In the genomic region with DNA sequence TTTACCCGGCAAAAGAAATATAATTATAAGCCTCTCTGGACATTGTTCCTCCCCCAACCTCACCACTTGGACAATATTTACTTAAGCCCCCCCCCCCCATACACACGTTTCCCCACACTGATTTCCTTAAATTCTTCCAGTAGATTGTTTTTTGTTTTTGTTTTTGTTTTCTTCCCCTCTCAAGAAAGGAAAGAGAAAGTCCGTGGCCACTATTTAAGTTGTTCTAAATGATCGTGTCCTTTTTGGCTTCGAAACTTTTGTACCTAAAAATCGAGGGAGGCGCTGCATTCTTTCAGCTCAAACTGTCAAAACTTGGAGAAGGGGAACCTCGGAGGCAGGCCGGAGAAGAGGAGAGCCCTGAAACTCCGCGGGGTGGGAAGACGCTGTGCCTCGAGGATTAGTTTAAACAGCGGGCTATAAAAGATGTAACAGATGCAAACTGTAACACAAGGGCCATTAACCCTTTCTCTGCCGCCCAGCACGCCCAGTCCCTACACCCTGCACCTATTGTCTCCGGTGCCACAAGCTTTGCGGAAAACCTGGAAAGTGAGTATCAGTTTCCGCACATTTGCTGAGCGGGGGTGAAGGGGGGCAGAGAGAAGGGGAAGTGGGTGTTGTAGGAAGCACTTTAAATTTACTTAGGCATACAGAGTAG, we compare ENCODE assay signal across 8 mouse cellular contexts. TPM values are rescaled to one million over a fixed set of nuclear protein-coding genes. Genes with fewer than 3 reads are reported as not detected.
DNase-seq lines count a peak whose midpoint lies in the region; ATAC-seq and TF ChIP-seq lines count a peak whose summit lies in the region.

No protein-coding gene starts in this region.

- WGBS in embryonic facial prominence, embryonic 10.5 days = under 1% methylated on average over 20 of the region's 20 CpGs
- under 1% methylated on average over 20 of the region's 20 CpGs for WGBS in heart, embryonic 13.5 days
- 0% methylated on average over 20 of the region's 20 CpGs for WGBS in kidney, embryonic 16.5 days
- WGBS in macrophage (ENCODE audit: missing documents) = 2% methylated on average over 20 of the region's 20 CpGs
- under 1% methylated on average over 20 of the region's 20 CpGs for WGBS in spleen, adult 2 months

- peaks cover 36% of the 10 kb centered on the region for H3K27me3 ChIP-seq in embryonic facial prominence, embryonic 10.5 days (replicated peaks; ENCODE audit: low read depth, poor library complexity, severe bottlenecking)
- H3K27me3 ChIP-seq in heart, embryonic 13.5 days (replicated peaks) = no peaks in the 10 kb centered on the region
- peaks cover 3% of the 10 kb centered on the region; the same call in 1 of the 2 replicates for H3K27me3 ChIP-seq in kidney, embryonic 16.5 days (ENCODE audit: insufficient read depth, low read length)
- H3K27me3 ChIP-seq in spleen, adult 2 months (ENCODE audit: control insufficient read depth, insufficient read depth, low read length) = no peaks in the 10 kb centered on the region

- peak overlapping the region; percentile 99 for H3K27ac ChIP-seq in embryonic facial prominence, embryonic 10.5 days (replicated peaks)
- peak overlapping the region; percentile 98 for H3K27ac ChIP-seq in heart, embryonic 13.5 days (replicated peaks)
- H3K27ac ChIP-seq in kidney, embryonic 16.5 days (ENCODE audit: low read length) = peak overlapping the region; percentile 97
- peak overlapping the region; percentile 98 for H3K27ac ChIP-seq in macrophage
- H3K27ac ChIP-seq in spleen, adult 2 months (ENCODE audit: insufficient read depth, low read length) = peak overlapping the region; percentile 94

- no peak for TF ChIP-seq CTCF in spleen, adult 2 months (IDR thresholded peaks at IDR 0.05; ENCODE audit: extremely low read depth, insufficient read depth, insufficient read length, insufficient replicate concordance)

- no peaks in the 10 kb centered on the region for H3K9me3 ChIP-seq in embryonic facial prominence, embryonic 10.5 days
- H3K9me3 ChIP-seq in heart, embryonic 13.5 days = no peaks in the 10 kb centered on the region
- H3K9me3 ChIP-seq in kidney, embryonic 16.5 days (ENCODE audit: low read length) = no peaks in the 10 kb centered on the region

- peaks cover 85% of the 10 kb centered on the region for H3K79me2 ChIP-seq in macrophage (ENCODE audit: inconsistent target)

- H3K4me3 ChIP-seq in embryonic facial prominence, embryonic 10.5 days = peak overlapping the region; percentile 96
- peak overlapping the region; percentile 93 for H3K4me3 ChIP-seq in heart, embryonic 13.5 days
- peak overlapping the region; percentile 81 for H3K4me3 ChIP-seq in kidney, embryonic 16.5 days (ENCODE audit: low read length)
- peak overlapping the region; percentile 69 for H3K4me3 ChIP-seq in macrophage (ENCODE audit: inconsistent target)
- H3K4me3 ChIP-seq in spleen, adult 2 months (ENCODE audit: extremely low read depth, insufficient read depth, insufficient read length) = peak overlapping the region; percentile 89

- H3K4me2 ChIP-seq in heart, embryonic 13.5 days = peak overlapping the region; percentile 81
- H3K4me2 ChIP-seq in kidney, embryonic 16.5 days (replicated peaks; ENCODE audit: low read depth, low read length) = peak overlapping the region; percentile 70

- peak; percentile 26 for DNase-seq in urinary bladder, postnatal 25 days (ENCODE audit: low spot score)
- DNase-seq in urinary bladder, postnatal 10 days (ENCODE audit: low spot score) = no peak
- peak; percentile 75 for DNase-seq in embryonic facial prominence, embryonic 10.5 days (ENCODE audit: low spot score)
- DNase-seq in spleen, adult 2 months (ENCODE audit: low read depth in 1 of 2, low spot score in 2 of 2) = peak in 1 of 2 experiments; percentile 33
- no peak for DNase-seq in urinary bladder, adult 18-20 months (ENCODE audit: low spot score in 2 of 2)

- H3K9ac ChIP-seq in heart, embryonic 13.5 days = peak overlapping the region; percentile 100
- peak overlapping the region; percentile 96 for H3K9ac ChIP-seq in kidney, embryonic 16.5 days (replicated peaks; ENCODE audit: low read length)

- H3K4me1 ChIP-seq in embryonic facial prominence, embryonic 10.5 days = peaks cover 75% of the 10 kb centered on the region
- H3K4me1 ChIP-seq in heart, embryonic 13.5 days = peaks cover 47% of the 10 kb centered on the region
- H3K4me1 ChIP-seq in kidney, embryonic 16.5 days (ENCODE audit: insufficient read depth, low read length) = peaks cover 23% of the 10 kb centered on the region
- H3K4me1 ChIP-seq in spleen, adult 2 months (ENCODE audit: control insufficient read depth, insufficient read depth, insufficient read length) = 0 out of 2 replicates have a peak, but pooled peaks cover 2% of the 10 kb centered on the region

- no peak for ATAC-seq in heart, embryonic 13.5 days (ENCODE audit: extremely low read depth, insufficient number of reproducible peaks, low FRiP score, low TSS enrichment)
- ATAC-seq in kidney, embryonic 16.5 days (ENCODE audit: low FRiP score, low TSS enrichment) = peak; percentile 30; the same call in 1 of the 2 replicates

- H3K36me3 ChIP-seq in embryonic facial prominence, embryonic 10.5 days (replicated peaks) = no peaks in the 10 kb centered on the region
- no peaks in the 10 kb centered on the region for H3K36me3 ChIP-seq in heart, embryonic 13.5 days
- no peaks in the 10 kb centered on the region for H3K36me3 ChIP-seq in kidney, embryonic 16.5 days (ENCODE audit: insufficient read depth, low read length)
- H3K36me3 ChIP-seq in macrophage (ENCODE audit: inconsistent target) = no peaks in the 10 kb centered on the region
- H3K36me3 ChIP-seq in spleen, adult 2 months (ENCODE audit: control insufficient read depth, insufficient read depth, low read length) = peaks cover 3% of the 10 kb centered on the region; the same call in 1 of the 2 replicates

- TF ChIP-seq POLR2A in spleen, adult 2 months (IDR thresholded peaks at IDR 0.05; ENCODE audit: low read depth, low read length) = no peak

RNA-seq across cellular contexts. Expression of gene Zeb2, which starts 6.3 kb away (rescaled TPM):
- 20.9 and 27.8 TPM in 2 replicates for polyA plus RNA-seq in embryonic facial prominence, embryonic 10.5 days (2016; fragmentation: Nextera tagmentation; extraction: Ambion mirVana)
- polyA plus RNA-seq in heart, embryonic 13.5 days (2015; fragmentation: Nextera tagmentation; extraction: Ambion mirVana) = 21.8 and 22.4 TPM in 2 replicates
- 49.3 and 57.6 TPM in 2 replicates for polyA plus RNA-seq in kidney, embryonic 16.5 days (2015; fragmentation: Nextera tagmentation; extraction: Ambion mirVana)
- total RNA-seq in macrophage (2018; cell fraction: chromatin; rRNA removed) = 1,000 to 10,000 TPM; 2,413 to 6,939 (median 3,772) TPM
- 100 to 1,000 TPM; 305 to 558 (median 425) TPM for total RNA-seq in macrophage (2018; cell fraction: cytosol; rRNA removed)
- total RNA-seq in macrophage (2018; cell fraction: nucleus; rRNA removed) = 1,000 to 10,000 TPM; 1,334 to 4,677 (median 2,196) TPM
- 134 to 164 TPM (median 138 TPM) in 3 replicates for polyA plus RNA-seq in macrophage (2018)
- polyA plus RNA-seq in spleen, adult 2 months (2012; rRNA removed) = 18.4 and 19.0 TPM in 2 replicates

Comparison
In these comparisons a context has a peak if more than half of its experiments do, and no peak if none do; other contexts are left out.
1. DNase-seq: peak in urinary bladder, postnatal 25 days (single experiment) and embryonic facial prominence, embryonic 10.5 days (single experiment); none in urinary bladder, postnatal 10 days (single experiment) and urinary bladder, adult 18-20 months (0 of 2).
2. Peak in every context shown above with its lines, with median percentiles within 50 percentile points of each other: H3K27ac ChIP-seq and H3K4me3 ChIP-seq.